Mouse (Mus musculus) retina, postnatal 7 days (tissue): ENCODE data around the gene BC100530.
"Not testable (repeated sequence)": the region's sequence is repeated elsewhere in the genome, so short reads cannot be mapped to it uniquely, and the experiment has no call there.

ENCODE experiments used
- DNase-seq: peaks from one replicate; pipeline ENCODE4 v3.0.0-alpha.2; 2012; ENCODE audit warnings: low read depth, low spot score

BC100530 gene

DNA sequence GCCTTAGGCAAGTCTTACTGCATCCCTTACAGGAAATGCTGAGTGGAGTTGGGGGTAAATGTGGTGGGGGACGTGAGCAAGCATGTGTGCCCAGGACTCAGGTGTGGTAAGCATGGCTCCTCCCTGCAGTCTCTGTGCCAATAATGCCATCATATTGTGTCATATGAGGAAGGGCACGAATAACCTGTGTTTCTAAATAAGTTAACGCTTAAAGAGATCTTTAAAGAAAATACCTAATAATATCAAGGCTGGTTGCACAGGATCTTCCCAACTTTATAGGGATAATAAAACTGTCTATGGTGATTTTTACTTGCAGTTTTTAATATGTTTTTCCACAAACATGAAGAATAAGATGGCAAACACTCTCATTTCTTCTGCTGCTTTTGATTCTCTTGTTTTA lies at the start of gene BC100530:
Gene BC100530 (minus strand): TSS at position 101 of the 400 bp plus-strand sequence.
- not testable (repeated sequence) for DNase-seq

DNA sequence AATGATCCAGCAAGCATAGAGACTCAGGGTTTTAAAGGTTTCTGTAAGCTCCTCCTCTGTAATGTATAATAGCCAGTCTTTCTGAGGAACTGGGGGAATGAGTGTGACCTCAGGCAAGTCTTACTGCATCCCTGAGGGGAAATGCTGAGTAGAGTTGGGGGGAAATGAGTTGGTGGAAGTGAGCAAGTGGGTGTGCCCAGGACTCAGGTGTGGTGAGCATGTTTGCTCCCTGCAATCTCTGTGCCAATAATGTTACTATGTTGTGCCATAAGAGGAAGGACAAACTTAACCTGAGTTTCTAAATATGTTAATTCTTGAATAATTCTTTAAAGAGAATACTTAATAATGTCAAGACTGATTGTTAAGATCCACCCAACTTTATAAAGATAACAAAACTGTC lies 40.8 kb upstream of the BC100530 start, which contains the start of gene Stfa2:
Gene Stfa2 (minus strand): TSS at position 101 of the 400 bp plus-strand sequence.
- no peak for DNase-seq

- no peak for DNase-seq
Measured at GRCm38 (mm10) chr16:36389060-36389459, 21.5 kb upstream of the BC100530 start.

- no peak for DNase-seq
Measured at GRCm38 (mm10) chr16:36337171-36337570, 30.4 kb downstream of the BC100530 start.

DNA sequence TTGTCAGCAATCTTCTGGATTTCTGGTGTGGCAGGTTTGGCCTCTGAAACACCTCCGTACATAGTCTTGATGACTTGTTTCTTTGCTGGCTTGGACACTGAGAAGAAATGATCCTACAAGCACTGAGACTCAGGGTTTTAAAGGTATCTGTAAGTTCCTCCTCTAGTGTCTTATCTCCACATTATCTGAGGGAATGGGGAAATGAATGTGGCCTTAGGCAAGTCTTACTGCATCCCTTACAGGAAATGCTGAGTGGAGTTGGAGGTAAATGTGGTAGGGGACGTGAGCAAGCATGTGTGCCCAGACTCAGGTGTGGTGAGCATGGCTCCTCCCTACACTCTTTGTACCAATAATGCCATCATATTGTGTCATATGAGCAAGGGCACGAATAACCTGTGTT lies 33.3 kb downstream of the BC100530 start, which contains the start of gene BC117090:
Gene BC117090 (minus strand): TSS at position 101 of the 400 bp plus-strand sequence.
- DNase-seq, result no peak

DNA sequence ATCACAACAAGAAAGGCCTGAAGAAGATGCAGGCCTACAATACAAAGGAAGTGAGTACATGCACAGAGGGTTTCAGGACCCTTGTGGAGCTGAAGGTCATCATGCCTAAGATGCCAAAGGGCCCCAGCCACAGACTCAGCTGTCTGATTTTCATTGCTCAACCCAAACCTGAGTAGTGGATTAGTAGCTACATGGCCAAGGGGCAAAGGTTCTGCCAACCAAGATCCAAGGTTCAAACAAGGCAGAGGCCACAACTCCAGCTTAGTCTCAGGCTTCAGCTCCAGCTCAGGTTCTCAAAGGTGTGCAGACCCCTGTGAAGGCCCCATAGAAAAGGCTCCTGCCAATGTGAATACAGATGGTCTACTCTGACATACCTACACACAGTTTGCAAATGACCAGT lies 48.3 kb downstream of the BC100530 start:
- no peak for DNase-seq

GRCm38 (mm10) chr16:36316111-36316510 lies 51.4 kb downstream of the BC100530 start:
- not testable (repeated sequence) for DNase-seq
